12 mouse cellular contexts compared by ENCODE assay signal in the genomic region with DNA sequence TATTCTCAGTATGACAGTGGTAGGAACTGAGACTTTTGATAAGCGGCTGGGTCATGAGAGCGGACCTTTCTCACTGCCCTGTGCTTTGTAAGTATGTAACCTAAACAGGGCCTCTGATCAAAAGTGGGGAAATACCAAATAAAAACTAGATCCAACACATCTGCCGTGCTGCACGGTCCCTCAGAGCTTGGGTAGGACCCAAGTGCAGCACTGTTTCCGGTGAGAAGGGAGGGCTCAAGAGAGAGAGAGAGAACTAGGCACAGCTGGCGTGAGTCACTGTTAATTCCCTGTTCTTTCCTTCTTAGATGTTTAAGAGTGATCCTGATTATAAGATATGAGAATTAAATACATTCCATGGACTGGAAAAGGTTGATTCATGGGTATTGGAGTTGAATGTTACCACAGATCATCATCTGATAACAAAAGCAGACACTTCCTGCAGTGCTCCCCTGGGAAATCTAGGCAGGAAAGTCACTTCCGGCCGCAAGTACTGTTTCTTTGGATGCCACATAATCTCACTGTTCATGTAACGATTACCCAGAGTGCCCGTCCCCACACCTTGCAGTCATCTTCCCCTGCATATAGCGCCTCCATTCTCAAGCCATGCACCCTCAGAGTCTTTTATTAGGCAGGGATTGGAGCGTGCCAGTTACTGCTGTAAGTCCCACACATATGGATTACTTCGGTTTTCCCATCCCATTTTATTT.
DNase-seq lines count a peak whose midpoint lies in the region; ATAC-seq and TF ChIP-seq lines count a peak whose summit lies in the region.
"Had no signal": no experiment of that assay in that cellular context is flagged by ENCODE, and none has a peak within 500 bp of the region (broad histone marks: within the 10 kb centered on the region; RNA-seq: fewer than 3 reads in every experiment).

No protein-coding gene starts in this region.

- H3K27me3 ChIP-seq in lung, embryonic 14.5 days (ENCODE audit: insufficient read depth, low read length): no peaks in the 10 kb centered on the region
- no peaks in the 10 kb centered on the region for H3K27me3 ChIP-seq in embryonic facial prominence, embryonic 11.5 days (ENCODE audit: control insufficient read depth, insufficient read depth, low read length)
- no peaks in the 10 kb centered on the region for H3K27me3 ChIP-seq in kidney, embryonic 16.5 days (ENCODE audit: insufficient read depth, low read length)
- H3K27me3 ChIP-seq: embryonic facial prominence, embryonic 15.5 days had no signal

- no peak overlapping the region for H3K4me2 ChIP-seq in lung, embryonic 14.5 days
- H3K4me2 ChIP-seq in embryonic facial prominence, embryonic 11.5 days (ENCODE audit: low read depth, low read length): no peak overlapping the region
- H3K4me2 ChIP-seq in kidney, embryonic 16.5 days (replicated peaks; ENCODE audit: low read depth, low read length): no peak overlapping the region
- H3K4me2 ChIP-seq: embryonic facial prominence, embryonic 15.5 days had no signal

- H3K4me3 ChIP-seq in lung, embryonic 14.5 days (ENCODE audit: low read depth, low read length): no peak overlapping the region
- no peak overlapping the region for H3K4me3 ChIP-seq in lung, adult 2 months (replicated peaks; ENCODE audit: extremely low read depth, low read depth, low read length)
- no peak overlapping the region for H3K4me3 ChIP-seq in embryonic facial prominence, embryonic 11.5 days (ENCODE audit: low read depth, low read length)
- H3K4me3 ChIP-seq in kidney, embryonic 16.5 days (ENCODE audit: low read length): no peak overlapping the region
- no peak overlapping the region for H3K4me3 ChIP-seq in olfactory bulb, adult 2 months (ENCODE audit: insufficient read depth, low read depth, low read length)
- H3K4me3 ChIP-seq: embryonic facial prominence, embryonic 15.5 days had no signal

- no peaks in the 10 kb centered on the region for H3K4me1 ChIP-seq in lung, embryonic 14.5 days (ENCODE audit: insufficient read depth)
- no peaks in the 10 kb centered on the region for H3K4me1 ChIP-seq in lung, adult 2 months (ENCODE audit: control insufficient read depth, insufficient read depth, low read length)
- H3K4me1 ChIP-seq in embryonic facial prominence, embryonic 11.5 days (ENCODE audit: control insufficient read depth, insufficient read depth, low read length): no peaks in the 10 kb centered on the region
- peaks cover 9% of the 10 kb centered on the region; the same call in 1 of the 2 replicates for H3K4me1 ChIP-seq in kidney, embryonic 16.5 days (ENCODE audit: insufficient read depth, low read length)
- peaks cover 6% of the 10 kb centered on the region for H3K4me1 ChIP-seq in olfactory bulb, adult 2 months (ENCODE audit: control insufficient read depth, insufficient read depth, low read length)
- H3K4me1 ChIP-seq: embryonic facial prominence, embryonic 15.5 days had no signal

- TF ChIP-seq CTCF in lung, embryonic 14.5 days (IDR thresholded peaks at IDR 0.05; ENCODE audit: low read depth): no peak
- TF ChIP-seq CTCF in lung, adult 2 months (IDR thresholded peaks at IDR 0.05; ENCODE audit: insufficient read depth, low read length): no peak
- no peak for TF ChIP-seq CTCF in olfactory bulb, adult 2 months (IDR thresholded peaks at IDR 0.05; ENCODE audit: insufficient read depth, low read depth, low read length)

- no peaks in the 10 kb centered on the region for H3K36me3 ChIP-seq in lung, embryonic 14.5 days (ENCODE audit: insufficient read depth)
- no peaks in the 10 kb centered on the region for H3K36me3 ChIP-seq in embryonic facial prominence, embryonic 11.5 days (replicated peaks; ENCODE audit: control insufficient read depth, insufficient read depth, low read depth, low read length)
- no peaks in the 10 kb centered on the region for H3K36me3 ChIP-seq in kidney, embryonic 16.5 days (ENCODE audit: insufficient read depth, low read length)
- H3K36me3 ChIP-seq: embryonic facial prominence, embryonic 15.5 days had no signal

- no peak overlapping the region for H3K9ac ChIP-seq in lung, embryonic 14.5 days
- H3K9ac ChIP-seq in embryonic facial prominence, embryonic 11.5 days (replicated peaks; ENCODE audit: low read length): no peak overlapping the region
- no peak overlapping the region for H3K9ac ChIP-seq in kidney, embryonic 16.5 days (replicated peaks; ENCODE audit: low read length)
- H3K9ac ChIP-seq: embryonic facial prominence, embryonic 15.5 days; liver, postnatal 0 days had no signal

- 66% methylated on average over 13 of the region's 13 CpGs for WGBS in lung, embryonic 14.5 days
- WGBS in lung, adult 2 months: 47% methylated on average over 13 of the region's 13 CpGs
- 70% methylated on average over 13 of the region's 13 CpGs for WGBS in embryonic facial prominence, embryonic 11.5 days
- 52% methylated on average over 13 of the region's 13 CpGs for WGBS in kidney, embryonic 16.5 days
- WGBS in olfactory bulb, adult 2 months: 56% methylated on average over 13 of the region's 13 CpGs

- H3K27ac ChIP-seq in lung, embryonic 14.5 days (ENCODE audit: low read depth): no peak overlapping the region
- H3K27ac ChIP-seq in embryonic facial prominence, embryonic 11.5 days (replicated peaks; ENCODE audit: low read depth, low read length): no peak overlapping the region
- H3K27ac ChIP-seq in kidney, embryonic 16.5 days (ENCODE audit: low read length): peak overlapping the region; percentile 61
- H3K27ac ChIP-seq in olfactory bulb, adult 2 months (ENCODE audit: insufficient read depth, low read depth, low read length): 0 out of 2 replicates have a peak overlapping the region, but pooled peaks have one; percentile 1
- H3K27ac ChIP-seq: embryonic facial prominence, embryonic 15.5 days had no signal

- H3K9me3 ChIP-seq in lung, embryonic 14.5 days (ENCODE audit: low read depth, low read length): no peaks in the 10 kb centered on the region
- H3K9me3 ChIP-seq in embryonic facial prominence, embryonic 11.5 days (replicated peaks; ENCODE audit: control insufficient read depth, low read length): no peaks in the 10 kb centered on the region
- 0 out of 2 replicates have a peak, but pooled peaks cover 7% of the 10 kb centered on the region for H3K9me3 ChIP-seq in kidney, embryonic 16.5 days (ENCODE audit: low read length)
- H3K9me3 ChIP-seq: embryonic facial prominence, embryonic 15.5 days had no signal

- peak; percentile 50 for DNase-seq in lung, embryonic 14.5 days
- DNase-seq in lung, adult 2 months: no peak
- DNase-seq in embryonic facial prominence, embryonic 11.5 days (ENCODE audit: low spot score): peak; percentile 4
- DNase-seq in layer of hippocampus, postnatal 36 days: no peak
- no peak for DNase-seq in frontal cortex, adult 2 months (ENCODE audit: extremely low spot score in 1 of 2, low spot score in 1 of 2)
- DNase-seq in ovary, postnatal 36 days (ENCODE audit: low spot score): no peak
- DNase-seq: liver, postnatal 0 days; thymus, postnatal 36 days had no signal

- ATAC-seq in lung, embryonic 14.5 days (ENCODE audit: insufficient read depth): no peak; the same call in 1 of the 2 replicates
- no peak for ATAC-seq in embryonic facial prominence, embryonic 11.5 days (replicated peaks; ENCODE audit: insufficient number of reproducible peaks, low FRiP score, low TSS enrichment, low read depth)
- peak; percentile 93 for ATAC-seq in kidney, embryonic 16.5 days (ENCODE audit: low FRiP score, low TSS enrichment)
- ATAC-seq: activated CD4-positive, CD25-positive, alpha-beta regulatory T cell, adult 4 months; liver, postnatal 0 days had no signal

- TF ChIP-seq POLR2A in lung, adult 2 months (IDR thresholded peaks at IDR 0.05; ENCODE audit: borderline replicate concordance, extremely low read depth, low read depth, low read length): no peak
- no peak for TF ChIP-seq POLR2A in olfactory bulb, adult 2 months (IDR thresholded peaks at IDR 0.05; ENCODE audit: insufficient read depth, low read depth, low read length)

Comparison
In these comparisons a context has a peak if more than half of its experiments do, and no peak if none do; other contexts are left out.
1. DNase-seq: peak in lung, embryonic 14.5 days (single experiment) and embryonic facial prominence, embryonic 11.5 days (single experiment); none in lung, adult 2 months (single experiment), layer of hippocampus, postnatal 36 days (0 of 2), frontal cortex, adult 2 months (0 of 2) and ovary, postnatal 36 days (single experiment).
2. H3K27ac ChIP-seq: peak in kidney, embryonic 16.5 days (single experiment) and olfactory bulb, adult 2 months (single experiment); none in lung, embryonic 14.5 days (single experiment) and embryonic facial prominence, embryonic 11.5 days (single experiment).